20 mouse cellular contexts compared by ENCODE assay signal in the genomic region with DNA sequence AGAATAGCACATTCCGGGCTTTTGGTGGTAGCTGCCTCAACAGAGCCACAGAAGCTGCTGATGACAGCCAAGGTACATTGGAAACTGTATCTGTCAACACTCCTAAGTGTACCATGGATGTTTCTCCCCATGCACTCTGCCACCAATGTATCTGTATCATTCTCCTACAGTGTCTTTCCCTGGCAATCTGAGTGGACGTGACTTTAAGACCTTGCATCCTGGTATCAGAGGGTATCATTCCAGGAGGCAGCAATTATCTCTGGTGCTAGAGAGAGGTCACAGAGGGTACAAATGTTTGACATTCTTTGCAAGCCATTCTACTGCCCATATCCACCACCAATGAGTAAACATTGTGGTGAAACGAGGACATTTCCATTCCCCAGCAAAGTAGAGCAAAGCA.
A peak's percentile ranks its signal among the peaks of the same experiment; 100 is the strongest.
DNase-seq lines count a peak whose midpoint lies in the region; ATAC-seq lines count a peak whose summit lies in the region.
"Had no signal": no experiment of that assay in that cellular context is flagged by ENCODE, and none has a peak within 500 bp of the region (broad histone marks: within the 10 kb centered on the region; RNA-seq: fewer than 3 reads in every experiment).

No protein-coding gene starts in this region.

- H3K27me3 ChIP-seq in heart, embryonic 11.5 days (ENCODE audit: control insufficient read depth, insufficient read depth, low read length) = no peaks in the 10 kb centered on the region
- no peaks in the 10 kb centered on the region for H3K27me3 ChIP-seq in heart, embryonic 12.5 days (replicated peaks)
- no peaks in the 10 kb centered on the region for H3K27me3 ChIP-seq in heart, embryonic 16.5 days (ENCODE audit: control insufficient read depth, insufficient read depth, low read length)
- no peaks in the 10 kb centered on the region for H3K27me3 ChIP-seq in midbrain, embryonic 16.5 days (ENCODE audit: control insufficient read depth, insufficient read depth, low read depth, low read length)
- H3K27me3 ChIP-seq in hindbrain, embryonic 12.5 days = no peaks in the 10 kb centered on the region
- H3K27me3 ChIP-seq: CH12.LX; embryonic facial prominence, embryonic 12.5 days; forebrain, embryonic 15.5 days had no signal

- DNase-seq in heart, adult 18-20 months = peak; percentile 36 to 62
- DNase-seq in liver = no peak
- DNase-seq: adrenal gland, adult 2 months; adrenal gland, postnatal 25 days; cerebellum, adult 2 months; cerebellum, postnatal 14 days; gastrocnemius, postnatal 36 days; kidney, adult 8-10 months had no signal

- no peaks in the 10 kb centered on the region for H3K4me1 ChIP-seq in heart, embryonic 11.5 days (ENCODE audit: control insufficient read depth, insufficient read depth, low read length)
- H3K4me1 ChIP-seq in heart, embryonic 12.5 days (replicated peaks) = no peaks in the 10 kb centered on the region
- H3K4me1 ChIP-seq in heart, embryonic 16.5 days (ENCODE audit: control insufficient read depth, insufficient read depth, low read length) = no peaks in the 10 kb centered on the region
- no peaks in the 10 kb centered on the region for H3K4me1 ChIP-seq in midbrain, embryonic 16.5 days (ENCODE audit: control insufficient read depth, insufficient read depth, low read length)
- H3K4me1 ChIP-seq in hindbrain, embryonic 12.5 days = no peaks in the 10 kb centered on the region
- H3K4me1 ChIP-seq: embryonic facial prominence, embryonic 12.5 days; forebrain, embryonic 15.5 days had no signal

- H3K4me3 ChIP-seq in heart, embryonic 11.5 days (ENCODE audit: low read depth, low read length) = no peak overlapping the region
- H3K4me3 ChIP-seq in heart, embryonic 12.5 days = no peak overlapping the region
- H3K4me3 ChIP-seq in heart, embryonic 16.5 days (ENCODE audit: low read length) = no peak overlapping the region
- no peak overlapping the region for H3K4me3 ChIP-seq in midbrain, embryonic 16.5 days (ENCODE audit: low read depth, low read length)
- no peak overlapping the region for H3K4me3 ChIP-seq in hindbrain, embryonic 12.5 days
- H3K4me3 ChIP-seq: embryonic facial prominence, embryonic 12.5 days; forebrain, embryonic 15.5 days; heart, adult 2 months had no signal

- WGBS in heart, embryonic 11.5 days (ENCODE audit: insufficient replicate concordance) = 22% methylated on average over 3 of the region's 3 CpGs
- WGBS in heart, embryonic 12.5 days = 27% methylated on average over 3 of the region's 3 CpGs
- WGBS in heart, embryonic 16.5 days = 29% methylated on average over 3 of the region's 3 CpGs
- WGBS in midbrain, embryonic 16.5 days = 83% methylated on average over 3 of the region's 3 CpGs
- WGBS in hindbrain, embryonic 12.5 days = 71% methylated on average over 3 of the region's 3 CpGs

- no peak overlapping the region for H3K4me2 ChIP-seq in heart, embryonic 11.5 days
- no peak overlapping the region for H3K4me2 ChIP-seq in heart, embryonic 12.5 days
- H3K4me2 ChIP-seq in heart, embryonic 16.5 days (ENCODE audit: low read depth, low read length) = no peak overlapping the region
- H3K4me2 ChIP-seq in midbrain, embryonic 16.5 days (ENCODE audit: low read length) = no peak overlapping the region
- H3K4me2 ChIP-seq in hindbrain, embryonic 12.5 days (replicated peaks) = no peak overlapping the region
- H3K4me2 ChIP-seq: embryonic facial prominence, embryonic 12.5 days; forebrain, embryonic 15.5 days had no signal

- no peaks in the 10 kb centered on the region for H3K9me3 ChIP-seq in heart, embryonic 11.5 days (replicated peaks; ENCODE audit: control insufficient read depth, low read length)
- no peaks in the 10 kb centered on the region for H3K9me3 ChIP-seq in heart, embryonic 12.5 days (replicated peaks)
- H3K9me3 ChIP-seq in heart, embryonic 16.5 days (replicated peaks; ENCODE audit: control insufficient read depth, low read length) = no peaks in the 10 kb centered on the region
- no peaks in the 10 kb centered on the region for H3K9me3 ChIP-seq in midbrain, embryonic 16.5 days (replicated peaks; ENCODE audit: control insufficient read depth, low read length, poor library complexity, severe bottlenecking)
- H3K9me3 ChIP-seq in hindbrain, embryonic 12.5 days (replicated peaks) = no peaks in the 10 kb centered on the region
- H3K9me3 ChIP-seq: embryonic facial prominence, embryonic 12.5 days; forebrain, embryonic 15.5 days had no signal

- H3K9ac ChIP-seq in heart, embryonic 11.5 days (ENCODE audit: low read depth, low read length) = no peak overlapping the region
- no peak overlapping the region for H3K9ac ChIP-seq in heart, embryonic 12.5 days
- no peak overlapping the region for H3K9ac ChIP-seq in heart, embryonic 16.5 days (ENCODE audit: low read length)
- H3K9ac ChIP-seq in midbrain, embryonic 16.5 days (ENCODE audit: low read depth, low read length) = no peak overlapping the region
- H3K9ac ChIP-seq in hindbrain, embryonic 12.5 days = no peak overlapping the region
- H3K9ac ChIP-seq: embryonic facial prominence, embryonic 12.5 days; forebrain, embryonic 15.5 days had no signal

- no peak for ATAC-seq in heart, embryonic 11.5 days (replicated peaks; ENCODE audit: insufficient number of reproducible peaks, low FRiP score, low TSS enrichment)
- ATAC-seq in heart, embryonic 12.5 days (ENCODE audit: insufficient number of reproducible peaks, low FRiP score) = peak; percentile 61; the same call in 1 of the 2 replicates
- ATAC-seq in heart, embryonic 16.5 days (replicated peaks; ENCODE audit: extremely low read depth, insufficient read depth, low FRiP score) = peak; percentile 94
- ATAC-seq in midbrain, embryonic 16.5 days = no peak
- ATAC-seq in hindbrain, embryonic 12.5 days (ENCODE audit: low FRiP score) = no peak
- ATAC-seq: forebrain, embryonic 15.5 days; hindbrain, embryonic 16.5 days; inflammation-experienced regulatory T-cells, adult 6 months; intestine, postnatal 0 days had no signal

- H3K27ac ChIP-seq in heart, embryonic 11.5 days (ENCODE audit: low read depth, low read length) = no peak overlapping the region
- H3K27ac ChIP-seq in heart, embryonic 12.5 days (ENCODE audit: poor library complexity, severe bottlenecking) = no peak overlapping the region
- H3K27ac ChIP-seq in heart, embryonic 16.5 days (ENCODE audit: low read length) = peak overlapping the region; percentile 69
- no peak overlapping the region for H3K27ac ChIP-seq in midbrain, embryonic 16.5 days (ENCODE audit: low read length)
- no peak overlapping the region for H3K27ac ChIP-seq in hindbrain, embryonic 12.5 days
- H3K27ac ChIP-seq: embryonic facial prominence, embryonic 12.5 days; forebrain, embryonic 15.5 days had no signal

- H3K36me3 ChIP-seq in heart, embryonic 11.5 days (ENCODE audit: control insufficient read depth, insufficient read depth, low read length) = no peaks in the 10 kb centered on the region
- no peaks in the 10 kb centered on the region for H3K36me3 ChIP-seq in heart, embryonic 12.5 days
- no peaks in the 10 kb centered on the region for H3K36me3 ChIP-seq in heart, embryonic 16.5 days (ENCODE audit: control insufficient read depth, insufficient read depth)
- H3K36me3 ChIP-seq in midbrain, embryonic 16.5 days (ENCODE audit: control insufficient read depth, insufficient read depth, low read length) = no peaks in the 10 kb centered on the region
- H3K36me3 ChIP-seq in hindbrain, embryonic 12.5 days = no peaks in the 10 kb centered on the region
- H3K36me3 ChIP-seq: embryonic facial prominence, embryonic 12.5 days; forebrain, embryonic 15.5 days had no signal

Comparison
In these comparisons a context has a peak if more than half of its experiments do, and no peak if none do; other contexts are left out.
1. ATAC-seq: peak in heart, embryonic 12.5 days (single experiment) and heart, embryonic 16.5 days (single experiment); none in heart, embryonic 11.5 days (single experiment), midbrain, embryonic 16.5 days (single experiment) and hindbrain, embryonic 12.5 days (single experiment).